Mouse (Mus musculus) MEL (cell line): Measurements from ENCODE around the gene Cln5. TPM values are rescaled to one million over a fixed set of nuclear protein-coding genes. Genes with fewer than 3 reads are reported as not detected.

Experiments used
- DNase-seq: peaks from one replicate; pipeline ENCODE4 v3.0.0; 2011; ENCODE audit warnings: low read depth, low spot score
- H3K27ac ChIP-seq: 2 replicates; pipeline ENCODE4 v1.5.1; 2012; ENCODE audit warnings: low read depth, mild to moderate bottlenecking, control low read depth, low read length, moderate library complexity; ENCODE audit not compliant: control insufficient read depth
- H3K27me3 ChIP-seq, 2 experiments: fragments of 150-350 bp in 1 of 2; sonication (generic) in 1 of 2; 2 replicates each; pipeline ENCODE4 v1.6.1; 2012; ENCODE audit warnings: low read length in 2 of 2, mild to moderate bottlenecking in 2 of 2, improper control_type of control experiment in 1 of 2, moderate library complexity in 1 of 2; ENCODE audit not compliant: insufficient read depth in 2 of 2, control insufficient read depth in 1 of 2
- H3K36me3 ChIP-seq, 2 experiments: 2 replicates each; pipeline ENCODE4 v1.6.1; 2012 to 2014; ENCODE audit warnings: low read length in 2 of 2, improper control_type of control experiment in 1 of 2, inconsistent platforms in 1 of 2, mild to moderate bottlenecking in 1 of 2; ENCODE audit not compliant: insufficient read depth in 2 of 2, control insufficient read depth in 1 of 2
- H3K4me1 ChIP-seq, 2 experiments: fragments of 150-350 bp in 1 of 2; sonication (generic) in 1 of 2; 2 replicates each; pipeline ENCODE4 v1.6.1; 2012; ENCODE audit warnings: low read length in 2 of 2, improper control_type of control experiment in 1 of 2, mild to moderate bottlenecking in 1 of 2; ENCODE audit not compliant: insufficient read depth in 2 of 2, control insufficient read depth in 1 of 2
- H3K4me3 ChIP-seq, 2 experiments: fragments of 150-350 bp in 1 of 2; sonication (generic) in 1 of 2; 2 replicates each; pipeline ENCODE4 v1.5.1; 2012; ENCODE audit warnings: low read depth in 2 of 2, low read length in 2 of 2, mild to moderate bottlenecking in 2 of 2, moderate library complexity in 2 of 2, control low read depth in 1 of 2, improper control_type of control experiment in 1 of 2; ENCODE audit not compliant: control insufficient read depth in 1 of 2, insufficient read depth in 1 of 2
- H3K79me2 ChIP-seq: 2 replicates; pipeline ENCODE4 v1.6.1; 2012; ENCODE audit warnings: mild to moderate bottlenecking, low read length, moderate library complexity; ENCODE audit not compliant: control insufficient read depth, poor library complexity, insufficient read depth
- H3K9ac ChIP-seq: 2 replicates; pipeline ENCODE4 v1.6.1; 2012; ENCODE audit warnings: low read depth, mild to moderate bottlenecking, control low read depth, low read length, moderate library complexity; ENCODE audit not compliant: control insufficient read depth, poor library complexity, severe bottlenecking
- H3K9me3 ChIP-seq: fragments of 150-350 bp; sonication (generic); replicated peaks from 2 replicates; pipeline ENCODE4 v1.6.1; 2012; ENCODE audit warnings: mild to moderate bottlenecking, low read length, improper control_type of control experiment, moderate library complexity; ENCODE audit not compliant: insufficient read depth
- BHLHE40 ChIP-seq: IDR thresholded peaks from 2 replicates; pipeline ENCODE4 v1.6.1; 2012; ENCODE audit warnings: low read depth, mild to moderate bottlenecking, inconsistent platforms, low read length, improper control_type of control experiment, borderline replicate concordance
- CTCF ChIP-seq, 3 experiments: IDR thresholded peaks in 2 of 3; conservative IDR thresholded peaks in 1 of 3; 2 replicates each; pipeline ENCODE4 v1.5.1; 2011 to 2012; ENCODE audit warnings: low read length in 3 of 3, low read depth in 2 of 3, mild to moderate bottlenecking in 2 of 3, improper control_type of control experiment in 1 of 3, inconsistent platforms in 1 of 3, mixed read lengths in 1 of 3, moderate library complexity in 1 of 3; ENCODE audit not compliant: control insufficient read depth in 1 of 3, insufficient read depth in 1 of 3, poor library complexity in 1 of 3, severe bottlenecking in 1 of 3
- ELF1 ChIP-seq: IDR thresholded peaks from 2 replicates; pipeline ENCODE4 v1.6.1; 2014; ENCODE audit warnings: low read depth, mild to moderate bottlenecking, inconsistent platforms, low read length, improper control_type of control experiment, moderate library complexity
- EP300 ChIP-seq, 2 experiments: IDR thresholded peaks; 2 replicates each; pipeline ENCODE4 v1.6.1; 2011; ENCODE audit warnings: improper control_type of control experiment in 2 of 2, low read length in 2 of 2, low read depth in 1 of 2, mild to moderate bottlenecking in 1 of 2
- GATA1 ChIP-seq: IDR thresholded peaks from 2 replicates; pipeline ENCODE4 v1.6.1; 2011; ENCODE audit warnings: low read depth, low read length, improper control_type of control experiment
- HCFC1 ChIP-seq: IDR thresholded peaks from 2 replicates; pipeline ENCODE4 v1.6.1; 2012; ENCODE audit warnings: low read depth, mild to moderate bottlenecking, inconsistent platforms, low read length, improper control_type of control experiment, moderate library complexity
- KAT2A ChIP-seq: conservative IDR thresholded peaks from 2 replicates; pipeline ENCODE4 v1.6.1; 2012; ENCODE audit warnings: low read depth, low read length, improper control_type of control experiment, inconsistent platforms
- MEF2A ChIP-seq: IDR thresholded peaks from 2 replicates; pipeline ENCODE4 v1.6.1; 2014; ENCODE audit warnings: low read depth, mild to moderate bottlenecking, inconsistent platforms, low read length, improper control_type of control experiment; ENCODE audit not compliant: poor library complexity, insufficient replicate concordance, severe bottlenecking; ENCODE audit errors: extremely low read depth
- MYB ChIP-seq: IDR thresholded peaks from 2 replicates; pipeline ENCODE4 v1.6.1; 2011; ENCODE audit warnings: mild to moderate bottlenecking, low read depth, low read length, improper control_type of control experiment
- MYC ChIP-seq: IDR thresholded peaks from 2 replicates; pipeline ENCODE4 v1.6.1; 2011; ENCODE audit warnings: low read depth, mild to moderate bottlenecking, low read length, improper control_type of control experiment, moderate library complexity
- NELFE ChIP-seq: IDR thresholded peaks from 2 replicates; pipeline ENCODE4 v1.6.1; 2011; ENCODE audit warnings: low read depth, low read length, improper control_type of control experiment
- POLR2A ChIP-seq, 2 experiments: IDR thresholded peaks; 2 replicates each; pipeline ENCODE4 v1.6.1; 2011 to 2012; ENCODE audit warnings: low read length in 2 of 2, mild to moderate bottlenecking in 2 of 2, control low read depth in 1 of 2, improper control_type of control experiment in 1 of 2, low read depth in 1 of 2, moderate library complexity in 1 of 2; ENCODE audit not compliant: control insufficient read depth in 1 of 2, insufficient read depth in 1 of 2, poor library complexity in 1 of 2
- POLR2AphosphoS2 ChIP-seq: IDR thresholded peaks from 2 replicates; pipeline ENCODE4 v1.6.1; 2011; ENCODE audit warnings: low read length, improper control_type of control experiment
- POLR2AphosphoS5 ChIP-seq: IDR thresholded peaks from 2 replicates; pipeline ENCODE4 v1.6.1; 2012; ENCODE audit warnings: low read depth, borderline replicate concordance, mild to moderate bottlenecking, inconsistent platforms, low read length, moderate library complexity, mixed read lengths
- RCOR1 ChIP-seq: IDR thresholded peaks from 2 replicates; pipeline ENCODE4 v1.6.1; 2012; ENCODE audit warnings: low read depth, mild to moderate bottlenecking, inconsistent platforms, low read length, improper control_type of control experiment
- TAL1 ChIP-seq: IDR thresholded peaks from 2 replicates; pipeline ENCODE4 v1.6.1; 2012; ENCODE audit warnings: mild to moderate bottlenecking, inconsistent platforms, low read length, moderate library complexity, mixed read lengths
- TBP ChIP-seq: IDR thresholded peaks from 2 replicates; pipeline ENCODE4 v1.8.0; 2011; ENCODE audit warnings: low read depth, low read length, improper control_type of control experiment
- UBTF ChIP-seq: IDR thresholded peaks from 2 replicates; pipeline ENCODE4 v1.6.1; 2012; ENCODE audit warnings: low read depth, mild to moderate bottlenecking, inconsistent platforms, low read length, improper control_type of control experiment, moderate library complexity, borderline replicate concordance; ENCODE audit not compliant: insufficient read depth
- USF1 ChIP-seq: IDR thresholded peaks from 2 replicates; pipeline ENCODE4 v1.6.1; 2014; ENCODE audit warnings: low read depth, mild to moderate bottlenecking, inconsistent platforms, low read length, improper control_type of control experiment, moderate library complexity
- ZKSCAN1 ChIP-seq: IDR thresholded peaks from 2 replicates; pipeline ENCODE4 v1.6.1; 2012; ENCODE audit warnings: low read depth, mild to moderate bottlenecking, inconsistent platforms, low read length, improper control_type of control experiment, moderate library complexity
- ZMIZ1 ChIP-seq: IDR thresholded peaks from 2 replicates; pipeline ENCODE4 v1.6.1; 2012; ENCODE audit warnings: low read depth, mild to moderate bottlenecking, inconsistent platforms, low read length, improper control_type of control experiment, moderate library complexity
- polyA plus RNA-seq, 2 experiments: library from polyadenylated mRNA; stranded (reverse) in 1 of 2; unstranded in 1 of 2; fragments of >175 nt in 1 of 2; fragments of >200 nt in 1 of 2; gene quantifications; 2 replicates each; pipeline versions ENCODE4 v1.2.1 to v1.2.4; 2012; ENCODE audit warnings: low replicate concordance in 2 of 2, low read depth in 1 of 2; ENCODE audit not compliant: insufficient read length in 2 of 2, insufficient read depth in 1 of 2, missing spikeins in 1 of 2
- total RNA-seq: library from RNA; depleted of rRNA; stranded (reverse); fragments of 300-350 nt; gene quantifications from 2 replicates; pipeline ENCODE4 v1.2.3, GENCODE M21; 2012

The Cln5 gene
- total and polyA plus RNA-seq, 3 experiments: 12.3 to 99.4 (median 15.9) TPM

GRCm38 (mm10) chr14:103071471-103071870 lies 1.5 kb downstream of the Cln5 start:
- no peaks in the 10 kb centered on the region; a peak in 1 of 4 replicates for H3K4me1 ChIP-seq
- TF ChIP-seq TBP: no peak
- TF ChIP-seq POLR2A (IDR thresholded peaks at IDR 0.05; ENCODE audit: control insufficient read depth in 1 of 2, insufficient read depth in 1 of 2, low read depth in 1 of 2, low read length in 2 of 2, poor library complexity in 1 of 2): no peak
- TF ChIP-seq TAL1: no peak
- no peak for TF ChIP-seq ZKSCAN1
- TF ChIP-seq EP300 (IDR thresholded peaks at IDR 0.05; ENCODE audit: low read depth in 1 of 2, low read length in 2 of 2): no peak
- TF ChIP-seq POLR2AphosphoS2: no peak
- no peak for TF ChIP-seq HCFC1
- TF ChIP-seq GATA1: no peak
- TF ChIP-seq USF1: no peak
- TF ChIP-seq ELF1: no peak
- TF ChIP-seq ZMIZ1: no peak
- TF ChIP-seq MEF2A: no peak
- no peak for TF ChIP-seq KAT2A
- no peak for TF ChIP-seq MYC
- TF ChIP-seq MYB: no peak
- TF ChIP-seq CTCF (IDR thresholded peaks at IDR 0.05 in 2 of 3, conservative IDR thresholded peaks at IDR 0.05 in 1 of 3; ENCODE audit: control insufficient read depth in 1 of 3, insufficient read depth in 1 of 3, low read depth in 2 of 3, low read length in 3 of 3, poor library complexity in 1 of 3, severe bottlenecking in 1 of 3): no peak
- TF ChIP-seq POLR2AphosphoS5: no peak
- TF ChIP-seq NELFE: no peak
- TF ChIP-seq BHLHE40: no peak
- peaks cover 2% of the 10 kb centered on the region; the same call in 1 of the 2 replicates for H3K79me2 ChIP-seq
- peaks cover 0 to 6% of the 10 kb centered on the region in 2 experiments; a peak in 2 of 4 replicates for H3K36me3 ChIP-seq
- no peak overlapping the region for H3K27ac ChIP-seq
- no peaks in the 10 kb centered on the region for H3K9me3 ChIP-seq
- H3K27me3 ChIP-seq: no peaks in the 10 kb centered on the region
- H3K4me3 ChIP-seq: peak overlapping the region in 1 of 2 experiments; percentile 93; a peak in 1 of 4 replicates
- no peak overlapping the region for H3K9ac ChIP-seq
- DNase-seq: no peak

DNA sequence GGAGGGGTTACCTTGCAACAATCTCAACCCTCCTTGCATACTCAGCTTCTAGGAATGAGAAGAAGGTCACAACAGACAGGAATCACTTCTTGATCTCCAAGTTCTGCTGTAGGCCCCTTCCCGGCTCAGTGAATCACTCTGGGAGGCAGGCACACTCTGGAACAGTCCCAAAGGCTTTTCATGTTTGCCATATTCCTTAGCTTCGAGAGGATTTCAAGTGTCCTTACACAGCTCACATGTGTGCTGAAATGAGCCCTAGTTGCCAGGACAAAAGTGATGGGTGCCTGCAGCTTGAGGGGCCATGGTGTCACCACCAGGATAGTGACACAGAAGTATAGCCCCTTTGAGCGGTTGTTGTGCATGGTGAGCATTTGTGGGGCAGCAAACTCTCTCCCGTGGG lies 2.7 kb downstream of the Cln5 start:
- Histone ChIP-seq H3K36me3 (peaks cover 0 to 6% of the 10 kb centered on the region in 2 experiments; a peak in 2 of 4 replicates), H3K27me3 (no peaks in the 10 kb centered on the region), H3K9me3 (no peaks in the 10 kb centered on the region), H3K4me3 (no peak overlapping the region), H3K9ac (no peak overlapping the region), H3K79me2 (peaks cover 2% of the 10 kb centered on the region; the same call in 1 of the 2 replicates), H3K4me1 (no peaks in the 10 kb centered on the region; a peak in 1 of 4 replicates), H3K27ac (no peak overlapping the region)
- TF ChIP-seq TAL1: no peak
- TF ChIP-seq MEF2A: no peak
- no peak for TF ChIP-seq UBTF
- TF ChIP-seq MYC: no peak
- no peak for TF ChIP-seq RCOR1
- no peak for DNase-seq
